Mouse (Mus musculus): ENCODE data around the gene Rgs2. TPM values are rescaled to one million over a fixed set of nuclear protein-coding genes. Genes with fewer than 3 reads are reported as not detected.
A peak's percentile ranks its signal among the peaks of the same experiment; 100 is the strongest.

Gene Rgs2
- polyA plus RNA-seq (2015; fragmentation: Nextera tagmentation; extraction: Ambion mirVana): 26.0 and 33.2 TPM in 2 replicates

GRCm38 (mm10) chr1:144003904-144004740 lies at the start of gene Rgs2:
Gene Rgs2 (minus strand): TSS chr1:144004161.
- H3K27me3 ChIP-seq (ENCODE audit: insufficient read depth, low read length): no peaks in the 10 kb centered on the region
- peak; percentile 99 for ATAC-seq (ENCODE audit: low FRiP score, low TSS enrichment)
- H3K9ac ChIP-seq (replicated peaks; ENCODE audit: low read length): peak within 1 kb of the TSS; percentile 69
- H3K4me3 ChIP-seq (ENCODE audit: low read length): peak within 1 kb of the TSS; percentile 66
- H3K9me3 ChIP-seq (ENCODE audit: low read length): no peaks in the 10 kb centered on the region
- H3K4me2 ChIP-seq (replicated peaks; ENCODE audit: low read depth, low read length): peak within 1 kb of the TSS; percentile 78
- under 1% methylated on average over 57 of the region's 57 CpGs for WGBS
- no peaks in the 10 kb centered on the region for H3K36me3 ChIP-seq (ENCODE audit: insufficient read depth, low read length)
- H3K27ac ChIP-seq (ENCODE audit: low read length): peak within 1 kb of the TSS; percentile 53
- peaks cover 7% of the 10 kb centered on the region; the same call in 1 of the 2 replicates for H3K4me1 ChIP-seq (ENCODE audit: insufficient read depth, low read length)

- Histone ChIP-seq H3K4me3 (ENCODE audit: low read length) (no peak overlapping the region), H3K36me3 (ENCODE audit: insufficient read depth, low read length) (no peaks in the 10 kb centered on the region), H3K9ac (replicated peaks; ENCODE audit: low read length) (no peak overlapping the region), H3K4me2 (replicated peaks; ENCODE audit: low read depth, low read length) (no peak overlapping the region), H3K27me3 (ENCODE audit: insufficient read depth, low read length) (no peaks in the 10 kb centered on the region), H3K9me3 (ENCODE audit: low read length) (no peaks in the 10 kb centered on the region), H3K4me1 (ENCODE audit: insufficient read depth, low read length) (no peaks in the 10 kb centered on the region), H3K27ac (ENCODE audit: low read length) (no peak overlapping the region)
- WGBS: 85% methylated on average over 4 of the region's 4 CpGs
- ATAC-seq (ENCODE audit: low FRiP score, low TSS enrichment): no peak
Measured at GRCm38 (mm10) chr1:144053401-144053800, 49.4 kb upstream of the Rgs2 start.

- Histone ChIP-seq H3K4me1 (ENCODE audit: insufficient read depth, low read length) (no peaks in the 10 kb centered on the region), H3K27ac (ENCODE audit: low read length) (no peak overlapping the region), H3K36me3 (ENCODE audit: insufficient read depth, low read length) (no peaks in the 10 kb centered on the region), H3K27me3 (ENCODE audit: insufficient read depth, low read length) (no peaks in the 10 kb centered on the region), H3K4me3 (ENCODE audit: low read length) (no peak overlapping the region), H3K9me3 (ENCODE audit: low read length) (no peaks in the 10 kb centered on the region), H3K4me2 (replicated peaks; ENCODE audit: low read depth, low read length) (no peak overlapping the region), H3K9ac (replicated peaks; ENCODE audit: low read length) (no peak overlapping the region)
- 91% methylated on average over 2 of the region's 2 CpGs for WGBS
- ATAC-seq (ENCODE audit: low FRiP score, low TSS enrichment): no peak
Measured at GRCm38 (mm10) chr1:144041826-144042225, 37.9 kb upstream of the Rgs2 start.

- Histone ChIP-seq H3K27me3 (ENCODE audit: insufficient read depth, low read length) (no peaks in the 10 kb centered on the region), H3K27ac (ENCODE audit: low read length) (no peak overlapping the region), H3K4me3 (ENCODE audit: low read length) (no peak overlapping the region), H3K4me2 (replicated peaks; ENCODE audit: low read depth, low read length) (no peak overlapping the region), H3K9me3 (ENCODE audit: low read length) (no peaks in the 10 kb centered on the region), H3K36me3 (ENCODE audit: insufficient read depth, low read length) (no peaks in the 10 kb centered on the region), H3K9ac (replicated peaks; ENCODE audit: low read length) (no peak overlapping the region), H3K4me1 (ENCODE audit: insufficient read depth, low read length) (no peaks in the 10 kb centered on the region)
- no peak for ATAC-seq (ENCODE audit: low FRiP score, low TSS enrichment)
- WGBS: 78% methylated on average over 1 of the region's 1 CpGs
Measured at GRCm38 (mm10) chr1:144033498-144033897, 29.5 kb upstream of the Rgs2 start.

- ATAC-seq (ENCODE audit: low FRiP score, low TSS enrichment): peak; percentile 81; the same call in 1 of the 2 replicates
- 67% methylated on average over 6 of the region's 6 CpGs for WGBS
- H3K4me2 ChIP-seq (replicated peaks; ENCODE audit: low read depth, low read length): no peak overlapping the region
- H3K27me3 ChIP-seq (ENCODE audit: insufficient read depth, low read length): no peaks in the 10 kb centered on the region
- H3K4me3 ChIP-seq (ENCODE audit: low read length): no peak overlapping the region
- H3K27ac ChIP-seq (ENCODE audit: low read length): no peak overlapping the region
- no peaks in the 10 kb centered on the region for H3K4me1 ChIP-seq (ENCODE audit: insufficient read depth, low read length)
- H3K36me3 ChIP-seq (ENCODE audit: insufficient read depth, low read length): no peaks in the 10 kb centered on the region
- no peak overlapping the region for H3K9ac ChIP-seq (replicated peaks; ENCODE audit: low read length)
- no peaks in the 10 kb centered on the region for H3K9me3 ChIP-seq (ENCODE audit: low read length)
Measured at GRCm38 (mm10) chr1:144030499-144030898, 26.5 kb upstream of the Rgs2 start.

- no peak overlapping the region for H3K9ac ChIP-seq (replicated peaks; ENCODE audit: low read length)
- H3K27me3 ChIP-seq (ENCODE audit: insufficient read depth, low read length): no peaks in the 10 kb centered on the region
- no peaks in the 10 kb centered on the region for H3K9me3 ChIP-seq (ENCODE audit: low read length)
- H3K27ac ChIP-seq (ENCODE audit: low read length): 0 out of 2 replicates have a peak overlapping the region, but pooled peaks have one; percentile 46
- H3K4me1 ChIP-seq (ENCODE audit: insufficient read depth, low read length): no peaks in the 10 kb centered on the region
- H3K4me2 ChIP-seq (replicated peaks; ENCODE audit: low read depth, low read length): no peak overlapping the region
- H3K36me3 ChIP-seq (ENCODE audit: insufficient read depth, low read length): no peaks in the 10 kb centered on the region
- ATAC-seq (ENCODE audit: low FRiP score, low TSS enrichment): no peak
- WGBS: 84% methylated on average over 10 of the region's 10 CpGs
- H3K4me3 ChIP-seq (ENCODE audit: low read length): no peak overlapping the region
Measured at GRCm38 (mm10) chr1:144029679-144030078, 25.7 kb upstream of the Rgs2 start.

- H3K4me2 ChIP-seq (replicated peaks; ENCODE audit: low read depth, low read length): peak overlapping the region; percentile 9; the same call in 1 of the 2 replicates
- WGBS: 25% methylated on average over 7 of the region's 7 CpGs
- peak; percentile 84 for ATAC-seq (ENCODE audit: low FRiP score, low TSS enrichment)
- H3K4me3 ChIP-seq (ENCODE audit: low read length): no peak overlapping the region
- H3K27me3 ChIP-seq (ENCODE audit: insufficient read depth, low read length): no peaks in the 10 kb centered on the region
- H3K27ac ChIP-seq (ENCODE audit: low read length): no peak overlapping the region; the same call in 1 of the 2 replicates
- peaks cover 6% of the 10 kb centered on the region; the same call in 1 of the 2 replicates for H3K4me1 ChIP-seq (ENCODE audit: insufficient read depth, low read length)
- H3K9ac ChIP-seq (replicated peaks; ENCODE audit: low read length): no peak overlapping the region
- no peaks in the 10 kb centered on the region for H3K36me3 ChIP-seq (ENCODE audit: insufficient read depth, low read length)
- H3K9me3 ChIP-seq (ENCODE audit: low read length): no peaks in the 10 kb centered on the region
Measured at GRCm38 (mm10) chr1:144018417-144018958, 14.5 kb upstream of the Rgs2 start.

GRCm38 (mm10) chr1:144013913-144014312 lies 10.0 kb upstream of the Rgs2 start:
- Histone ChIP-seq H3K9ac (replicated peaks; ENCODE audit: low read length) (no peak overlapping the region), H3K27ac (ENCODE audit: low read length) (no peak overlapping the region), H3K4me1 (ENCODE audit: insufficient read depth, low read length) (peaks cover 6% of the 10 kb centered on the region; the same call in 1 of the 2 replicates), H3K4me3 (ENCODE audit: low read length) (no peak overlapping the region), H3K36me3 (ENCODE audit: insufficient read depth, low read length) (no peaks in the 10 kb centered on the region), H3K9me3 (ENCODE audit: low read length) (no peaks in the 10 kb centered on the region), H3K4me2 (replicated peaks; ENCODE audit: low read depth, low read length) (no peak overlapping the region), H3K27me3 (ENCODE audit: insufficient read depth, low read length) (no peaks in the 10 kb centered on the region)
- ATAC-seq (ENCODE audit: low FRiP score, low TSS enrichment): no peak

- H3K4me1 ChIP-seq (ENCODE audit: insufficient read depth, low read length): 0 out of 2 replicates have a peak, but pooled peaks cover 7% of the 10 kb centered on the region
- no peak for ATAC-seq (ENCODE audit: low FRiP score, low TSS enrichment)
- H3K27me3 ChIP-seq (ENCODE audit: insufficient read depth, low read length): no peaks in the 10 kb centered on the region
- no peak overlapping the region for H3K4me2 ChIP-seq (replicated peaks; ENCODE audit: low read depth, low read length)
- WGBS: 60% methylated on average over 6 of the region's 6 CpGs
- no peaks in the 10 kb centered on the region for H3K9me3 ChIP-seq (ENCODE audit: low read length)
- no peak overlapping the region for H3K9ac ChIP-seq (replicated peaks; ENCODE audit: low read length)
- no peak overlapping the region for H3K27ac ChIP-seq (ENCODE audit: low read length)
- no peaks in the 10 kb centered on the region for H3K36me3 ChIP-seq (ENCODE audit: insufficient read depth, low read length)
- H3K4me3 ChIP-seq (ENCODE audit: low read length): no peak overlapping the region
Measured at GRCm38 (mm10) chr1:144007341-144007740, 3.4 kb upstream of the Rgs2 start.

- H3K9me3 ChIP-seq (ENCODE audit: low read length): no peaks in the 10 kb centered on the region
- H3K4me3 ChIP-seq (ENCODE audit: low read length): peak overlapping the region; percentile 26
- ATAC-seq (ENCODE audit: low FRiP score, low TSS enrichment): no peak
- no peaks in the 10 kb centered on the region for H3K36me3 ChIP-seq (ENCODE audit: insufficient read depth, low read length)
- no peaks in the 10 kb centered on the region for H3K27me3 ChIP-seq (ENCODE audit: insufficient read depth, low read length)
- 1% methylated on average over 8 of the region's 8 CpGs for WGBS
- H3K9ac ChIP-seq (replicated peaks; ENCODE audit: low read length): 0 out of 2 replicates have a peak overlapping the region, but pooled peaks have one; percentile 26
- H3K27ac ChIP-seq (ENCODE audit: low read length): no peak overlapping the region
- peak overlapping the region; percentile 39 for H3K4me2 ChIP-seq (replicated peaks; ENCODE audit: low read depth, low read length)
- H3K4me1 ChIP-seq (ENCODE audit: insufficient read depth, low read length): peaks cover 7% of the 10 kb centered on the region; the same call in 1 of the 2 replicates
Measured at GRCm38 (mm10) chr1:144006542-144006941, 2.6 kb upstream of the Rgs2 start.
